Mouse (Mus musculus) lung, postnatal 0 days (tissue): Measurements from ENCODE around the gene Rbfox1.

ENCODE experiments used
- CTCF ChIP-seq: IDR thresholded peaks from 2 replicates; pipeline ENCODE4 v1.5.1; 2016; ENCODE audit warnings: antibody characterized with exemption, mild to moderate bottlenecking
- EP300 ChIP-seq: IDR thresholded peaks from 2 replicates; pipeline ENCODE4 v1.6.1; 2016; ENCODE audit warnings: antibody characterized with exemption, mild to moderate bottlenecking, control low read depth

DNA sequence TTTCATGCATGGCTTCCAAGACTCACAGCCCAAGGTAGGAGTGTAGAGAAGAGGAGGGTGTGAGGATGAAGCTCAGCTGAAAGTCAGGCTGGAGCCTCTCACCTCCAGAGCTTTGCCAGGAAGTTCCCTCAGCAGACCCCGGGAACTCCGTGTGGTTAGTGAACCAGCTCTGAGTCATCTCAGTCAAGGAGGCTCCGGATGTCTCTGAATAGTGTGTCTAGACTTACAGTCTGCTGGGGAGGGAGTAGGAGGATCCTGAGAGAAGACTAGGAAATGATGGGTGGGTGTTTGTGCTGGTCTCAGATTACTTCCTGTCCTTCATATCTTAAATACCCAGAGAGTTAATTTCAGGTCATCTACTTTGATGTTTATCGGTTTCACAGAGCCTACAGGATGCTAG, 1004.1 kb downstream of the Rbfox1 start:
- TF ChIP-seq EP300, result peak; percentile 87
- no peak for TF ChIP-seq CTCF
